Mouse (Mus musculus) forebrain, embryonic 15.5 days (tissue): ENCODE results near the gene Rab35. TPM values are rescaled to one million over a fixed set of nuclear protein-coding genes. Genes with fewer than 3 reads are reported as not detected.

Source experiments
- ATAC-seq: fragments of 200-750 bp; cut with Nextera tagmentation; replicated peaks from 2 replicates; pipeline ENCODE4 v1.8.0; 2017; ENCODE audit warnings: mild to moderate bottlenecking, moderate TSS enrichment, moderate library complexity
- H3K27ac ChIP-seq: fragments of 300-500 bp; sonication (generic); replicated peaks from 2 replicates; pipeline ENCODE4 v1.5.1; 2015; ENCODE audit warnings: mild to moderate bottlenecking, inconsistent platforms
- H3K27me3 ChIP-seq: fragments of 300-500 bp; sonication (generic); 2 replicates; pipeline ENCODE4 v1.6.1; 2015; ENCODE audit warnings: inconsistent platforms
- H3K36me3 ChIP-seq: fragments of 300-500 bp; sonication (generic); 2 replicates; pipeline ENCODE4 v1.6.1; 2015; ENCODE audit warnings: mild to moderate bottlenecking, inconsistent platforms
- H3K4me1 ChIP-seq: fragments of 300-500 bp; sonication (generic); 2 replicates; pipeline ENCODE4 v1.6.1; 2015; ENCODE audit warnings: inconsistent platforms
- H3K4me2 ChIP-seq: fragments of 300-500 bp; sonication (generic); replicated peaks from 2 replicates; pipeline ENCODE4 v1.6.1; 2015; ENCODE audit warnings: mild to moderate bottlenecking, inconsistent platforms
- H3K4me3 ChIP-seq: fragments of 300-500 bp; sonication (generic); 2 replicates; pipeline ENCODE4 v1.5.1; 2015; ENCODE audit warnings: mild to moderate bottlenecking, inconsistent platforms
- H3K9ac ChIP-seq: fragments of 300-500 bp; sonication (generic); replicated peaks from 2 replicates; pipeline ENCODE4 v1.6.1; 2015; ENCODE audit warnings: mild to moderate bottlenecking, inconsistent platforms
- H3K9me3 ChIP-seq: fragments of 300-500 bp; sonication (generic); 2 replicates; pipeline ENCODE4 v1.6.1; 2016; ENCODE audit warnings: inconsistent platforms
- WGBS: fragments of 180-500 bp; shearing (Covaris S2); methylation state at CpG from one replicate; pipeline ENCODE4 v1.1.7; 2015; ENCODE audit warnings: mixed read lengths; 5-methylcytosine and 5-hydroxymethylcytosine counted together
- polyA plus RNA-seq: library from polyadenylated mRNA; unstranded; fragments of >200 nt; fragmentation: Nextera tagmentation; extraction: Ambion mirVana; gene quantifications from 2 replicates; pipeline ENCODE4 v1.2.1, GENCODE M21; 2015

Rab35 gene
- polyA plus RNA-seq = 18.9 and 22.1 TPM in 2 replicates

GRCm38 (mm10) chr5:115631505-115632357 lies at the start of gene Rab35:
Rab35 (plus strand) TSS chr5:115631908.
- H3K4me2 ChIP-seq = peak within 1 kb of the TSS; percentile 81
- under 1% methylated on average over 64 of the region's 125 CpGs for WGBS
- no peaks in the 10 kb centered on the region for H3K9me3 ChIP-seq
- ATAC-seq = peak; percentile 93
- H3K27me3 ChIP-seq = no peaks in the 10 kb centered on the region
- no peaks in the 10 kb centered on the region for H3K36me3 ChIP-seq
- peak within 1 kb of the TSS; percentile 88 for H3K4me3 ChIP-seq
- peak within 1 kb of the TSS; percentile 86 for H3K9ac ChIP-seq
- H3K27ac ChIP-seq = peak within 1 kb of the TSS; percentile 90
- peaks cover 44% of the 10 kb centered on the region for H3K4me1 ChIP-seq

GRCm38 (mm10) chr5:115585616-115586015 lies 46.1 kb upstream of the Rab35 start:
- Histone ChIP-seq H3K4me1 (no peaks in the 10 kb centered on the region), H3K4me2 (no peak overlapping the region), H3K36me3 (peaks cover 91% of the 10 kb centered on the region), H3K9ac (no peak overlapping the region), H3K4me3 (no peak overlapping the region), H3K27me3 (no peaks in the 10 kb centered on the region), H3K27ac (no peak overlapping the region), H3K9me3 (no peaks in the 10 kb centered on the region)
- WGBS = 90% methylated on average over 12 of the region's 12 CpGs
- no peak for ATAC-seq

- no peaks in the 10 kb centered on the region for H3K4me1 ChIP-seq
- no peak overlapping the region for H3K4me2 ChIP-seq
- H3K27ac ChIP-seq = no peak overlapping the region
- H3K36me3 ChIP-seq = peaks cover 91% of the 10 kb centered on the region
- no peaks in the 10 kb centered on the region for H3K27me3 ChIP-seq
- no peak overlapping the region for H3K9ac ChIP-seq
- ATAC-seq = no peak; the same call in 1 of the 2 replicates
- H3K9me3 ChIP-seq = no peaks in the 10 kb centered on the region
- H3K4me3 ChIP-seq = no peak overlapping the region
- WGBS = 18% methylated on average over 15 of the region's 15 CpGs
These were observed 45.5 kb upstream of the Rab35 start for GRCm38 (mm10) chr5:115586166-115586565.

GRCm38 (mm10) chr5:115586780-115587179 lies 44.9 kb upstream of the Rab35 start:
- H3K36me3 ChIP-seq = peaks cover 91% of the 10 kb centered on the region
- WGBS = 84% methylated on average over 2 of the region's 2 CpGs
- no peak overlapping the region for H3K9ac ChIP-seq
- H3K4me3 ChIP-seq = no peak overlapping the region
- H3K27me3 ChIP-seq = no peaks in the 10 kb centered on the region
- H3K27ac ChIP-seq = no peak overlapping the region
- no peak for ATAC-seq
- no peaks in the 10 kb centered on the region for H3K4me1 ChIP-seq
- H3K9me3 ChIP-seq = no peaks in the 10 kb centered on the region
- no peak overlapping the region for H3K4me2 ChIP-seq

- H3K4me3 ChIP-seq = no peak overlapping the region
- no peaks in the 10 kb centered on the region for H3K4me1 ChIP-seq
- no peaks in the 10 kb centered on the region for H3K9me3 ChIP-seq
- no peak overlapping the region for H3K9ac ChIP-seq
- H3K4me2 ChIP-seq = no peak overlapping the region
- no peak overlapping the region for H3K27ac ChIP-seq
- ATAC-seq = no peak
- 87% methylated on average over 11 of the region's 11 CpGs for WGBS
- H3K27me3 ChIP-seq = no peaks in the 10 kb centered on the region
- H3K36me3 ChIP-seq = peaks cover 91% of the 10 kb centered on the region
These were observed 40.7 kb upstream of the Rab35 start for GRCm38 (mm10) chr5:115591028-115591427.

GRCm38 (mm10) chr5:115591506-115591905 lies 40.2 kb upstream of the Rab35 start:
- no peak overlapping the region for H3K4me2 ChIP-seq
- 84% methylated on average over 2 of the region's 2 CpGs for WGBS
- H3K9ac ChIP-seq = no peak overlapping the region
- peaks cover 93% of the 10 kb centered on the region for H3K36me3 ChIP-seq
- H3K27me3 ChIP-seq = no peaks in the 10 kb centered on the region
- ATAC-seq = no peak
- H3K27ac ChIP-seq = no peak overlapping the region
- H3K4me1 ChIP-seq = no peaks in the 10 kb centered on the region
- no peaks in the 10 kb centered on the region for H3K9me3 ChIP-seq
- H3K4me3 ChIP-seq = no peak overlapping the region

GRCm38 (mm10) chr5:115603561-115603960 lies 28.1 kb upstream of the Rab35 start:
- Histone ChIP-seq H3K4me3 (no peak overlapping the region), H3K9ac (no peak overlapping the region), H3K4me2 (no peak overlapping the region), H3K9me3 (no peaks in the 10 kb centered on the region), H3K27ac (no peak overlapping the region), H3K4me1 (no peaks in the 10 kb centered on the region), H3K36me3 (peaks cover 85% of the 10 kb centered on the region), H3K27me3 (no peaks in the 10 kb centered on the region)
- WGBS = 99% methylated on average over 6 of the region's 6 CpGs
- no peak for ATAC-seq

- no peaks in the 10 kb centered on the region for H3K27me3 ChIP-seq
- H3K9me3 ChIP-seq = no peaks in the 10 kb centered on the region
- H3K4me3 ChIP-seq = no peak overlapping the region
- no peak overlapping the region for H3K4me2 ChIP-seq
- H3K9ac ChIP-seq = no peak overlapping the region
- ATAC-seq = no peak
- peaks cover 96% of the 10 kb centered on the region for H3K36me3 ChIP-seq
- WGBS = 94% methylated on average over 11 of the region's 11 CpGs
- H3K27ac ChIP-seq = no peak overlapping the region
- no peaks in the 10 kb centered on the region for H3K4me1 ChIP-seq
These were observed 20.1 kb upstream of the Rab35 start for GRCm38 (mm10) chr5:115611566-115611965.

- no peak overlapping the region for H3K9ac ChIP-seq
- H3K27ac ChIP-seq = no peak overlapping the region
- H3K27me3 ChIP-seq = no peaks in the 10 kb centered on the region
- peaks cover 96% of the 10 kb centered on the region for H3K36me3 ChIP-seq
- WGBS = 93% methylated on average over 9 of the region's 9 CpGs
- no peak overlapping the region for H3K4me3 ChIP-seq
- H3K4me2 ChIP-seq = no peak overlapping the region
- H3K9me3 ChIP-seq = no peaks in the 10 kb centered on the region
- H3K4me1 ChIP-seq = no peaks in the 10 kb centered on the region
- ATAC-seq = no peak
These were observed 18.4 kb upstream of the Rab35 start for GRCm38 (mm10) chr5:115613332-115613731.

- ATAC-seq = no peak
- H3K9me3 ChIP-seq = no peaks in the 10 kb centered on the region
- H3K4me1 ChIP-seq = no peaks in the 10 kb centered on the region
- no peak overlapping the region for H3K27ac ChIP-seq
- WGBS = 78% methylated on average over 7 of the region's 7 CpGs
- H3K27me3 ChIP-seq = no peaks in the 10 kb centered on the region
- no peak overlapping the region for H3K4me2 ChIP-seq
- H3K9ac ChIP-seq = no peak overlapping the region
- H3K4me3 ChIP-seq = no peak overlapping the region
- H3K36me3 ChIP-seq = peaks cover 89% of the 10 kb centered on the region
These were observed 16.8 kb upstream of the Rab35 start for GRCm38 (mm10) chr5:115614948-115615347.

- H3K4me1 ChIP-seq = no peaks in the 10 kb centered on the region
- no peak overlapping the region for H3K9ac ChIP-seq
- H3K4me2 ChIP-seq = no peak overlapping the region
- 97% methylated on average over 15 of the region's 15 CpGs for WGBS
- ATAC-seq = no peak
- H3K36me3 ChIP-seq = peaks cover 58% of the 10 kb centered on the region
- no peaks in the 10 kb centered on the region for H3K27me3 ChIP-seq
- no peaks in the 10 kb centered on the region for H3K9me3 ChIP-seq
- H3K4me3 ChIP-seq = no peak overlapping the region
- no peak overlapping the region for H3K27ac ChIP-seq
These were observed 12.0 kb upstream of the Rab35 start for GRCm38 (mm10) chr5:115619690-115620089.

- Histone ChIP-seq H3K36me3 (peaks cover 28% of the 10 kb centered on the region), H3K4me3 (no peak overlapping the region), H3K27me3 (no peaks in the 10 kb centered on the region), H3K9me3 (no peaks in the 10 kb centered on the region), H3K4me2 (no peak overlapping the region), H3K27ac (no peak overlapping the region), H3K4me1 (no peaks in the 10 kb centered on the region), H3K9ac (no peak overlapping the region)
- WGBS = 93% methylated on average over 7 of the region's 7 CpGs
- no peak for ATAC-seq
These were observed 9.0 kb upstream of the Rab35 start for GRCm38 (mm10) chr5:115622686-115623085.
